ENCODE assay signal across 30 mouse cellular contexts in the genomic region with DNA sequence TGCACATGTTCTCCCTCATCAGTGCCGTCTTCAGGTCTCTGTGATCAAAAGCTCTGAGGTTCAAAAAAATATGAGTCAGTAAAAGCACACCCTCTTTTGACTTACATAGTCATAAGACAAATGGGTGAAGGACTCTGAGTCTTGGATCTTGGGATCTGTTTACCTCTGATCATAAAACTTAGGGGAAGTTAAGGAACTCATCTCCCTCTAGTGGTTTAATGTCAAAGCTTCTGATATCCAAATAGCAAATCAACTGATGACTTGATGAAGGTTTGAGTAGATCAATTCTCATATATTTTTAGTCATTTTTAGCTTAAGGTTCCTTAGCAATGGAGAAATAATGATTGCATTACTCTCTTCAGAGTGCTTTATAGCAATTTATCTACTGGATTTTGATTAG.
DNase-seq lines count a peak whose midpoint lies in the region; ATAC-seq and TF ChIP-seq lines count a peak whose summit lies in the region.
"Had no signal": no experiment of that assay in that cellular context is flagged by ENCODE, and none has a peak within 500 bp of the region (broad histone marks: within the 10 kb centered on the region; RNA-seq: fewer than 3 reads in every experiment).

No protein-coding gene starts in this region.

- ATAC-seq in frontal cortex, adult (ENCODE audit: low TSS enrichment): peak; percentile 80; the same call in 1 of the 2 replicates
- ATAC-seq: liver, embryonic 12.5 days; liver, postnatal 0 days; midbrain, embryonic 15.5 days had no signal

- DNase-seq in frontal cortex, postnatal 10 days (ENCODE audit: low spot score in 2 of 2): no peak
- no peak for DNase-seq in left cerebral cortex, adult 2 months (ENCODE audit: extremely low spot score in 1 of 2, low spot score in 2 of 2)
- no peak for DNase-seq in left cerebral cortex, adult 11 months (ENCODE audit: low spot score)
- DNase-seq in 416B (ENCODE audit: low read depth) (peak; percentile 19), ZHBTc4 (ENCODE audit: low read depth, low spot score) (peak; percentile 5)
- no peak for DNase-seq in right cerebral cortex, adult 18-20 months
- DNase-seq: adrenal gland, adult 8-10 months; cerebellum, adult 8-10 months; cerebellum, postnatal 25 days; gastrocnemius, adult 2 months; gastrocnemius, postnatal 36 days; heart, adult 2 months; kidney, adult 8-10 months; kidney, postnatal 14 days; left cerebral cortex, postnatal 4 days; liver, postnatal 0 days; right cerebral cortex, postnatal 4 days; thymus, adult 2 months; thymus, postnatal 4 days had no signal

- H3K27ac ChIP-seq in left cerebral cortex, adult 2 months: no peak overlapping the region
- H3K27ac ChIP-seq: embryonic facial prominence, embryonic 10.5 days; embryonic facial prominence, embryonic 15.5 days; forebrain, embryonic 12.5 days; gastrocnemius, adult 2 months; heart, adult 2 months; hindbrain, embryonic 15.5 days; liver, embryonic 12.5 days; midbrain, embryonic 10.5 days; midbrain, embryonic 15.5 days; neural tube, embryonic 13.5 days had no signal

- H3K4me3 ChIP-seq in left cerebral cortex, adult 2 months: no peak overlapping the region
- H3K4me3 ChIP-seq: embryonic facial prominence, embryonic 10.5 days; embryonic facial prominence, embryonic 15.5 days; forebrain, embryonic 12.5 days; gastrocnemius, adult 2 months; heart, adult 2 months; heart, embryonic 12.5 days; hindbrain, embryonic 15.5 days; liver, embryonic 12.5 days; midbrain, embryonic 10.5 days; midbrain, embryonic 15.5 days; myocyte; neural tube, embryonic 13.5 days had no signal

- peak; percentile 32 for TF ChIP-seq CTCF in left cerebral cortex, adult 2 months (IDR thresholded peaks at IDR 0.05)

- intact Hi-C loops in left cerebral cortex, adult 2 months (cut with DNase I): no loop called here

Comparison
In these comparisons a context has a peak if more than half of its experiments do, and no peak if none do; other contexts are left out.
1. DNase-seq: peak in 416B (single experiment) and ZHBTc4 (single experiment); none in frontal cortex, postnatal 10 days (0 of 2), left cerebral cortex, adult 2 months (0 of 2), left cerebral cortex, adult 11 months (single experiment) and right cerebral cortex, adult 18-20 months (single experiment).